Mouse (Mus musculus) right cerebral cortex, postnatal 25 days (tissue): ENCODE results near the gene Efs.
A peak's percentile ranks its signal among the peaks of the same experiment; 100 is the strongest.
"Not testable (repeated sequence)": the region's sequence is repeated elsewhere in the genome, so short reads cannot be mapped to it uniquely, and the experiment has no call there.

ENCODE experiments used
- DNase-seq: peaks from one replicate; pipeline ENCODE4 v3.0.0; 2022

Gene Efs

GRCm38 (mm10) chr14:54925349-54926342 is at the start of gene Efs:
Gene Efs, minus strand, starts transcription at chr14:54926126.
- peak; percentile 47 for DNase-seq

GRCm38 (mm10) chr14:54974068-54974791 is 48.3 kb upstream of the Efs start:
- DNase-seq: no peak

GRCm38 (mm10) chr14:54972786-54973185 is 46.9 kb upstream of the Efs start:
- DNase-seq: not testable (repeated sequence)

GRCm38 (mm10) chr14:54968344-54968743 is 42.4 kb upstream of the Efs start:
- no peak for DNase-seq

- no peak for DNase-seq
Observed at GRCm38 (mm10) chr14:54967874-54968273, 41.9 kb upstream of the Efs start.

GRCm38 (mm10) chr14:54966320-54966977 is 40.5 kb upstream of the Efs start, which contains the start of gene Myh6:
Gene Myh6, minus strand, starts transcription at chr14:54966927.
- no peak for DNase-seq

GRCm38 (mm10) chr14:54965631-54966030 is 39.7 kb upstream of the Efs start:
- no peak for DNase-seq

- DNase-seq: no peak
Observed at GRCm38 (mm10) chr14:54965044-54965443, 39.1 kb upstream of the Efs start.

GRCm38 (mm10) chr14:54963727-54964126 is 37.8 kb upstream of the Efs start:
- no peak for DNase-seq

GRCm38 (mm10) chr14:54962714-54963113 is 36.8 kb upstream of the Efs start:
- no peak for DNase-seq

GRCm38 (mm10) chr14:54961487-54961886 is 35.6 kb upstream of the Efs start:
- no peak for DNase-seq

GRCm38 (mm10) chr14:54960769-54961168 is 34.8 kb upstream of the Efs start:
- no peak for DNase-seq

- not testable (repeated sequence) for DNase-seq
Observed at GRCm38 (mm10) chr14:54959853-54960613, 34.1 kb upstream of the Efs start.

GRCm38 (mm10) chr14:54959197-54959596 is 33.3 kb upstream of the Efs start:
- DNase-seq: no peak

GRCm38 (mm10) chr14:54958503-54958902 is 32.6 kb upstream of the Efs start:
- no peak for DNase-seq

GRCm38 (mm10) chr14:54956533-54956932 is 30.6 kb upstream of the Efs start:
- no peak for DNase-seq

GRCm38 (mm10) chr14:54955481-54955880 is 29.6 kb upstream of the Efs start:
- no peak for DNase-seq

GRCm38 (mm10) chr14:54954474-54954873 is 28.5 kb upstream of the Efs start:
- no peak for DNase-seq

- no peak for DNase-seq
Observed at GRCm38 (mm10) chr14:54953664-54954206, 27.8 kb upstream of the Efs start.

- no peak for DNase-seq
Observed at GRCm38 (mm10) chr14:54951587-54951986, 25.7 kb upstream of the Efs start.

GRCm38 (mm10) chr14:54950493-54950892 is 24.6 kb upstream of the Efs start:
- DNase-seq: no peak

GRCm38 (mm10) chr14:54948781-54949180 is 22.9 kb upstream of the Efs start:
- no peak for DNase-seq
